Mouse (Mus musculus) left cerebral cortex, postnatal 4 days (tissue): ENCODE data around the gene Gm42372. TPM values are rescaled to one million over a fixed set of nuclear protein-coding genes. Genes with fewer than 3 reads are reported as not detected.
A peak's percentile ranks its signal among the peaks of the same experiment; 100 is the strongest.

Source experiments
- DNase-seq: peaks from one replicate; pipeline ENCODE4 v3.0.0-alpha.2; 2022
- intact Hi-C: fragments of 180-260 bp; cut with DNase I; formaldehyde crosslinking; loops from one replicate; pipeline ENCODE4 v1.15.1; 2025
- total RNA-seq, 2 experiments: library from RNA; stranded (reverse); gene quantifications; 2 replicates each; pipeline ENCODE4 v1.2.3; 2021

The Gm42372 gene
- total RNA-seq, 2 experiments from 2014 or later, result 38.0 to 41.8 TPM

DNA sequence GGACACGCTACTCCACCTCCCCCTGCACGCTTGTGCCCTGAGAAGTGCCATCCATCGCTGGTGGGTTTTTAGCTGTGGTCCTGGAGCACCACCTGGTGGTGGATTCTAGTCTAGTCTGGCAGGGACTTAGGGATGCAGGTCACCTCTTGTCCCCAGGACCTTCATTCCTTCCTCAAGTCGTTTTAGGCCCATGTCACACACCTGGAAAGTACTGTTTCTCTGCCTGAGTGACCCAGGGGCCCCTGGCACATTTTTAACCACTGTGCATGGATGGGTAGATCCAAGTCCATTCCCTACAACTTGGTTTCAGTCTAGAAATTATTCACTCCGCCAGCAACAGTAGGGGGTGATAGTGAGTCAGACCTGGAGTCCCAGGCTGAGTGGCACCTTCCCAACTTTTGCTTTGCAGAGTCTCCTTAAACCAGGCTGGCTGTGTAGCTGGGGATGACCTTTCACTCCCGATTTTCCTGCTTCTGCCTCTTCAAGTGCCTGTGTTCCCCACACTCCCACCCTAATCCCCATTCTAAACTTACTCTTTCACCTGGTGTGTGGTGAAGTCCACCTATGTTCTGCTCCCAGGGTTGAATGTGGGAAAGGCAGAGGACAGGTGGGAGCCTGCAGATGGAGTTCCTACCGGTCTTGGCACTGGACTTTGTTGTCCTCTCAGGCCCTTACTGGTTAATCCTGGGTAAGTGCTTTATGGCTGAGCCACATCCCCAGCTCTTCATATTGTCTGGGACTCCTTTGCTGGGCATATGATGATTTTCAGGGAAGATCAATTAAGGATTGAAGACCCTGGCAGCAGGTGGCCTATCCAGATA, 19.7 kb downstream of the Gm42372 start:
- DNase-seq, result peak; percentile 90
- intact Hi-C loops, result loop anchor here (1.0 to 2.0 kb wide), 2 partner anchors 52 to 70 kb away; no protein-coding TSS in a partner anchor

DNA sequence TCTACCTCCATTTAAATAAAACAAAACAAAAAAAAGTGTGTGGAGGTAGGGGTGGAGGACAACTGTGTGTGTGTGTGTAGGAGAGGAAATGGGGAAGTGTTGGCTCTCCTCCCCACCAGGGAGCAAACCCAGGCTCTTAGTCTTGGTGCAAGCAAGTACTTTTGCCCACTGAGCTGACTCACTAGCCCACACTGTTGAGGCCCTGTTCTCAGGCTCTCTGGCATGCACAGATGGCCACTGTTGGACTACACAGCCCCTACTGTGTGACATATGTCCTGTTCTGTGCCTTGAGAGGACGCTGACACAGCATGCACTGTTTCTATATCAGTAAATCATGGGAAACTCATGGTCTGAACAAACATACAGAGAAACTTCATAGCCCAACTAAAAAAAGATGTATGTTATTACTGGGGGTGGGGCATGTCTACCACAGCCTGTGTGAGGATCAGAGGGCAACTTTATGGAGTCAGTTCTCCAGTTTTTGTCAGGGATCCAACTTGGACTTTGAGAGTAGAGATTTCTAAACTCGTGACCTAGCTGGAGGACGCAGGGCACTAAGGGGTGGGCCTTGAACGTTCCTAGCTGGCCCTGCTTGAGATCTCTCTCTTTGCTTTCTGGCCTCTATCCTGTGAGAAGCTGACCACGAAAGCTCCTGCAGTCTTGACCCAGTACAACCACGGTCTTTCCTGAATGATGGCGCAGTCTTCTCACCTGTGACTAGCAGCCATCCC, 20.5 kb downstream of the Gm42372 start:
- intact Hi-C loops, result loop anchor here (2.0 kb wide), 1 partner anchor 53 kb away; no protein-coding TSS in a partner anchor
- no peak for DNase-seq

DNA sequence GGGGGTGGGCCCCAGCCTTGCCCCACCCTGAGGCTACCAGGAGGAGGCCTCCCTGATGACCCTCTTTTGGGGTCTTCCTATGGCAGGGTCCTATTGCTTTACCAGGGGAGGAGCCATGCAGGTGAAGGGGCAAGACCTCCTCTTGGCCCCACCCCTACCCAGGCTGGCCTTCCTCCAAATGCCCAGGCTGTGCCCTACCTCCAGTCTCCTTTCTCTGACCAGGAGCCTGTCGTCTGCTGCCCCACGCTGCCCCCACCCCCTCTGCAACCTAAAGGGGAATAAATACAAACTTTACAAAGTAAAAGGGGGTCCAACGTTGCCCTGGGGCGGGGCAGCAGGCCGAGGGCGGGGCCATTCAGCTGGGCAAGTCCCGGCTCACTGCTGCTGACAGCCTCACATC, 21.8 kb downstream of the Gm42372 start:
- DNase-seq, result no peak
- intact Hi-C loops, result loop anchor here (5.0 kb wide), 1 partner anchor 58 kb away; the partner anchor contains the start of gene Hif3a

DNA sequence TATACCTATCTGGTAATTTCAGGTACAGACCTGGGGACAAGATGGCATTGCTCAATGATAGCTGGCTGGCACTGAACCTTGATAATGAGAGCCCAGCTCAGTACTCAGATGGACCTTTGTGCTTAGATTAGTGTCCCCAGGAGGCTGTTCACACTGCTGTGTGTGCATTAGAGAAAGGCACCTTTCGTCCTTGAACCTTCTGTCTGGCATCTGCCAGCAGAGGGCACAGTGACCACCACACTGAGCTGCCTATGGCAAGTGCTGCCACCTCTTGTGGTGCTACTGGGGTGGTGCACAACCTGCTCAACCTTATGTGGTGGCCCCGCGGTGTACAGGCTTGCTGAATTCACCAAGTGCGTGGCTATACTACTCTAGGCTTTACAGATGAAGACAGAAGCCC, 24.4 kb downstream of the Gm42372 start:
- intact Hi-C loops, result loop anchor here (5.0 kb wide), 1 partner anchor 55 kb away; the partner anchor contains the start of gene Hif3a
- no peak for DNase-seq

DNA sequence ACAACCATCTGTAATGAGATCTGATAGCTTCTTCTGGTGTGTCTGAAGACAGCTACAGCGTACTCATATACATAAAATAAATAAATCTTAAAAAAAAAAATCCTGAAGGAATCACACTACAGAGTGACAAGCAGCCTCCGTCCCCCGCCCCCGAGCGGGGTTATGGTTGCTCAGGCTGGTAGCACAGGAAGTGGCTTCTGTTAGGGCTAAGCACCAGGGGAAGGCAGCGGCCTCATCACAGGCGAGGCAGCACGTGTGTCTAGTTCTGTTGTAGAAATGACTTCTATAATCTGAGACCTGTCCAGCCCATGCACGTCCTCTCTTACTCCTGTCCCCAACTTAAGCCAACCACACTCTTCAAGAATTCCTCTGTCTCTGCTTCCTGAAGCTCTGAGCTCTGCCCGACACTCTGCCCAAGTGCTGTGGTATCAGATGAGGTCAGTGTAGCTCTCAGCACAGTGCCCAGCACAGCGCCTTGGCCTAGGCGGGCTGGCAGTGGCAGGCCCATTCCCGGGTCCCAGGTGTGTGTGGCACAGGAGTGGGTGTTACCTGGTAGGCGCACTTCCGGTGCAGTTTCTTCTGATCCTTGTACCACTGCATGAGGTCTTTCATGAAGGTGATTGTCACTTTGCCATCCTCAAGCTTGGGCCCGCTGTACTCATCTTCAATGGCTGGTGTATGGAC, 26.6 kb downstream of the Gm42372 start:
- intact Hi-C loops, result loop anchor here (5.0 kb wide), 1 partner anchor 53 kb away; the partner anchor contains the start of gene Hif3a
- no peak for DNase-seq

DNA sequence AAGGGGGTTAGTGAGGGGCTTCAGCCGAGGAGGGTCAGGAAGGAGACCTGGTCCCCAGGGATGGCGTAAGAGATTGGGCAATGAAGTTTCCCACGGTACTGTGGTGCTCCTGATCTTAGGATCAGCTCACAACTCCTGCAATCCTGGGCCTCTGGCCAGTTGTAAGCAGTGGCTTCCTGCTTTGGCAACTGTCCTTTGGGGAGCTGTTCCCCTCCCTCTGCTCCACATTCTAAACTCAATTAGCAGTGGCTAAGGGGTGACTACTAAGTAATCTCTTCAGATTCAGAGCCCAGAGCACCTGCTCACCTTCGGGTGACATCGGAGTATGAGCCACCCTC, 27.1 kb downstream of the Gm42372 start:
- intact Hi-C loops, result no loop called here
- DNase-seq, result no peak

DNA sequence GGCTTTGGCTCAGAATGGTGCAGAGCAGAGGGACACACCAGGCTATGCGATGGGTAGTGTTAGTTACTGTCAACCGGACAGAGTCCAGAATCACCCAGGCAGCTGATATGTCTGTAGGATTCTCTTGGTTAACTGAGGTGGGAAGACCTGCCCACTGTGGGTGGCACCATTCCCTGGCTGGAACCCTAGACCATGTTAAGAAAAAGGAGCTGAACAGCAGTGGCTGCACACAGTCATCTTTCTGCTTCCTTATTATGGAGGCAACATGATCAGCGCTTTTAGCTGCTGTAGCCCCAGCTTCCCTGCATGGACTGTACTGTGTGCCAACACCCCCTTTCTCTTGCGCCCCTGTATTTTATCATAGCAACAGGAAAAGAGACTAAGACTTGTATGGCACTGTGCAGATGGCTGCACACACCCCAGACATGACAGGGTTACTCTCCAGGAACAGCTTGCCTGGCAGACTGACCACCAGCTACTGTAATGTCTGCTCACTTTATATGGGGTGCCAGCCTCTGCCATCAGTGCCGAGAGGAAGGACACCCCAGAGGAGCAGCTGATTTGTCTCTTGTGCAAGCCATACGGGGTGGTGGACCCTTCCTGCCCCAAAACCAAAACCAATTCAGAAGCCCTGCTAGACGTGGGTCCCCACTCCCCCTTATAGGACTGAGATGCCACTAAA, 29.2 kb downstream of the Gm42372 start:
- DNase-seq, result no peak
- intact Hi-C loops, result no loop called here

GRCm38 (mm10) chr7:17015381-17015780, 32.5 kb downstream of the Gm42372 start:
- no peak for DNase-seq
- intact Hi-C loops, result no loop called here

DNA sequence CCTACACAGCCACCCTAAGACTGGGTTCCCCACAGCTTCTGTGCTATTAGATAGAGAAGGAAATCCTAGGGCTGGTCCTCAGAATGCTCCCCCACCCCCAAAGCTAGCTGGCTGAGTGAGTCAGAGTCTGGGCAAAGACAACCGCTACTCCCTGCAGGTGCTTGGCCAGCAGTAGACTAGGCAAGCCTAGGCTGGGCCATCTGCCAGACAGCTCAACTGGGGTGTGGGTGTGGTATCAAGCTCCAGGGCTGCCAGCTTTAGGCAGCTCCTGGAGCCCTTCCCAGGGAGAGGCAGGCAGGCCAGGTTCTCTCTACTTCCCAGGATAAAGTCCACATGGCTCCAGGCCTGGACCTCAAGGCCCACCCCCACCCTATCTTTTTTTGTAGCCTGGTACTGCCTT, 34.1 kb downstream of the Gm42372 start:
- intact Hi-C loops, result no loop called here

GRCm38 (mm10) chr7:17017921-17018320, 35.0 kb downstream of the Gm42372 start:
- DNase-seq, result no peak
- intact Hi-C loops, result no loop called here

More for the DNA sequence above, 34.1 kb downstream of the Gm42372 start:
- DNase-seq, result peak; percentile 97

- no peak for DNase-seq
- intact Hi-C loops, result no loop called here
These were observed 36.7 kb downstream of the Gm42372 start for GRCm38 (mm10) chr7:17019426-17020166.

DNA sequence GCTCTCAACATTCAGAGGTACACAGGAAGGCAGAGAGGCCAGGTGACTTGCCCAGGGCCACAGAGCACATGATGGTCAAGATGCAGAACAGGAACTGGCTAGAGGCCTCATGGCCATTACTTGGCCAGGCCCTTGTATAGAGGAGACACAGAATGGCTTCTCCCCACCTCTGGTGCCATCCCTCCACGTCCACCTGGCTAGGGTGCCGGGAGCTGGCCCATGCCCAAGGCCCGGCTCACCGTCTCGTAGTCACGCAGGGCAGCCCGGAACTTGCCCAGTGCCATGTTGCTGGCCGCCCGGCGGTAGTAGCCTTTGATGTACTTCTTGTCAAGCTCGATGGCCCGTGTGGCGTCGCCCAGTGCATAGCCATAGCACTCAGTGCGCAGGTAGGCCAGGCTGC, 39.3 kb downstream of the Gm42372 start:
- no peak for DNase-seq
- intact Hi-C loops, result no loop called here

- DNase-seq, result no peak
- intact Hi-C loops, result no loop called here
These were observed 40.8 kb downstream of the Gm42372 start for GRCm38 (mm10) chr7:17023701-17024100.

- no peak for DNase-seq
- intact Hi-C loops, result no loop called here
These were observed 41.3 kb downstream of the Gm42372 start for GRCm38 (mm10) chr7:17024141-17024540.

DNA sequence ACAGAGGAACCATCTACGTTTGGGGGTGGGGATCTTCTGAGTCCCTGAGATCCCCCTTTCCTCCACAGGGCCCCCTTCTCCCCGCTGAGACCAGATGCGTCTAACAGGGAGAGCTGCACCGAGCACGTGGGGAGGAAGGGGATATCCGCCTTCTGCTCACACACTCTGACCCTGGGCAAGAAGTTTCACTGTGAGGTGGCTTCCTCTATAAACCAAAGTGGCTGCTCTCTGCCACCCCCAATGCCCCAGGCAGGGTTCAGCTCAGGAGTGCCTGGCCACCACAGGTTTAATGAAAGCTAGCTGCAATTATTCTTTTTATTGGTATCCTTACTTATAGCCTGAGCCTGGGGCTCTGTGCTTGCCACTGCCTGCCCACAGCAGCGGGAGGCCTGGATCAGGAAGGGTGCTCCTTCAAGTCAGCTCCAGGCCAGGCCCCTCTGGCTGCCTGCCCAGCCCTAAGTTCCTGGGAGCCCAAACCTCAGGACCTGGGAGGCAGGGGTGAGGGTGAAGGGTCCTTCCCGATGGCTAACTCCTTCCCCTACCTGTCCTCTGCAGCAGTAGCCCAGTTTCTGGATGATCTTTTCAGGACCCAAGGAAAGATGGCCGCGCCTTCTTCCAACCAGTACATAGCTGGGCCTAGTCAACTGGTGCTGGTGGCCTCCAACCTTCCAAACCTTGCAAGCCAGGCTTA, 42.1 kb downstream of the Gm42372 start:
- DNase-seq, result no peak
- intact Hi-C loops, result no loop called here

DNA sequence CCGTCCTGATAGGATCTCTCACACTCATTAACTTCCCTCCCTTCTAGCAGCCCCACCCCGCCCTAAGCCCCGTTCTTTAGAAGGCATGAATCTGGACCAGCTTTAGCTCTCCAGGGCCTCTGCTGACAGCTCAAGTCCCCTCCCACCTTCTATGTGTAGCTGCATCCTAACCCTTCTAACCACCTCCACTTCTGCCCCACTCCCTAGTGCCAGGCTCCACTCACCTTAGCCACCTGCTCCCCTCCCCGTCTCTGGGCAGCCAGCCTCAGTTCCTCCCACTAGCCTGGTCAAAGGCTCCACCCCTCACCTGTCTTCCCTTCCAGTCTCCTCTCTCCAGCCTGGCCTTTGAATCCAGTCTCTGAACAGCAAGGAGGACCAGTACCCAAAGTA, 42.6 kb downstream of the Gm42372 start:
- intact Hi-C loops, result no loop called here
- DNase-seq, result no peak

- intact Hi-C loops, result no loop called here
- no peak for DNase-seq
These were observed 43.2 kb downstream of the Gm42372 start for GRCm38 (mm10) chr7:17025896-17026622.

DNA sequence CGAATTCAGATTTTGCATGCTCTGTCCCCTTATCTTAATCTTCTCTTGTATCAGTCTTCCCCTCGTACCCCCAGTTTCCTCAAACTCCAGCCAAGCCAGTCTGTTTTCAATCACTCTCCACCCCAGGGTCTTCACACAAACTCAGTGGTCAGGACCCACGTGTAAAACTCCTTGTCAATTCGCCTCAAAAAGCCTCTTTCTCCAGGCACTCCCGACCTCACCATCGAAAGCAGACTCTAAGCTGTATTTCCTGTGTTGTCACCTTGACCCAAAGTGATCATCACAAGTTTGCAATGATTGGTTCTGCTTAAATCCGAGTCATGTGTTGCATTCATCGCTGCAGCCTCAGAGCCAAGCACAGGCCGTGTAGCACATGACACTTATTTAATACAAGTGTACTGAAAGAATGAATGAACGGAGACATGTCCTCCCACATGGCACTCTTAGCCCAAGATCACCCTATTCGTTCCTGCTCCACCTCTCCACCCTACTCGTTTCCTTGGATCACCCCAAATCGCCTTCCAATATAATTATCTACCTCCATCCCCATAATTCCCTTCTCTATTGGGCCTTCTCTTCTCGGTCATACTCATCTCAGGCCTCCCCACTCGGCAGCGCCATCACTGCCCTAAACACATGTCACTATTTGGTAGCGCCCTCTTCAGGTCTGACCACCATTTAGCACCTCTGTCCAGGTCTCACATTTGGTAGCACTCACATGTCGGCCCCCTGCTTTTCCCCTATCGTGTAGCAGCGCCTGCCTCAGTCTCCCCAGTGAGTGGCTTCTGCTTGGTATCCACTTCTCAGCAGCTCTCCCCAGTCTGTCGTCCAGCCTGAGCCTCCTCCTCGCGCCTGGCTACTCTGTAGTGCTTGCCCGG, 44.1 kb downstream of the Gm42372 start:
- intact Hi-C loops, result no loop called here
- DNase-seq, result peak; percentile 74
